Mouse (Mus musculus) gastrocnemius, adult 18-20 months (tissue): ENCODE measurements around the gene Foxo3. TPM values are rescaled to one million over a fixed set of nuclear protein-coding genes. Genes with fewer than 3 reads are reported as not detected.

Experiments used
- total RNA-seq, 2 experiments: library from RNA; stranded (reverse); gene quantifications; 2 replicates each; pipeline ENCODE4 v1.2.3; 2021

Foxo3 gene
- total RNA-seq, 2 experiments from 2014 or later: 23.3 to 29.8 TPM

Other genes with a start within 250 kb of the Foxo3 start
- 10 to 100 TPM in 1 of 2 experiments, 1 to 10 TPM in 1; 7.6 to 10.2 TPM for gene Afg1l, start 201.8 kb upstream of the Foxo3 start, total RNA-seq
- 100 to 1,000 TPM; 171 to 175 TPM for gene Snx3, start 225.3 kb upstream of the Foxo3 start, total RNA-seq